Mouse (Mus musculus) kidney, embryonic 14.5 days (tissue): ENCODE results near the gene Cpne7. TPM values are rescaled to one million over a fixed set of nuclear protein-coding genes. Genes with fewer than 3 reads are reported as not detected.

Experiments used
- ATAC-seq: fragments of 200-750 bp; cut with Nextera tagmentation; 2 replicates; pipeline ENCODE4 v1.8.0; 2017; ENCODE audit warnings: moderate number of reproducible peaks, mild to moderate bottlenecking, moderate TSS enrichment, moderate library complexity; ENCODE audit not compliant: low FRiP score, low TSS enrichment
- H3K27ac ChIP-seq: fragments of 300-500 bp; sonication (generic); 2 replicates; pipeline ENCODE4 v1.5.1; 2014; ENCODE audit warnings: low read depth, mild to moderate bottlenecking, low read length, moderate library complexity, mixed read lengths
- H3K27me3 ChIP-seq: fragments of 300-500 bp; sonication (generic); 2 replicates; pipeline ENCODE4 v1.6.1; 2014; ENCODE audit warnings: mild to moderate bottlenecking, low read length; ENCODE audit not compliant: control insufficient read depth, insufficient read depth
- H3K36me3 ChIP-seq: fragments of 300-500 bp; sonication (generic); 2 replicates; pipeline ENCODE4 v1.6.1; 2014; ENCODE audit warnings: low read length, mixed read lengths; ENCODE audit not compliant: control insufficient read depth, insufficient read depth
- H3K4me1 ChIP-seq: fragments of 300-500 bp; sonication (generic); 2 replicates; pipeline ENCODE4 v1.6.1; 2014; ENCODE audit warnings: low read length, mixed read lengths; ENCODE audit not compliant: control insufficient read depth, insufficient read depth
- H3K4me2 ChIP-seq: fragments of 300-500 bp; sonication (generic); replicated peaks from 2 replicates; pipeline ENCODE4 v1.6.1; 2014; ENCODE audit warnings: low read depth, mild to moderate bottlenecking, low read length
- H3K4me3 ChIP-seq: fragments of 300-500 bp; sonication (generic); 2 replicates; pipeline ENCODE4 v1.5.1; 2014; ENCODE audit warnings: mild to moderate bottlenecking, low read length
- H3K9ac ChIP-seq: fragments of 300-500 bp; sonication (generic); 2 replicates; pipeline ENCODE4 v1.6.1; 2014; ENCODE audit warnings: low read depth, mild to moderate bottlenecking, low read length, moderate library complexity
- H3K9me3 ChIP-seq: fragments of 300-500 bp; sonication (generic); 2 replicates; pipeline ENCODE4 v1.6.1; 2016; ENCODE audit warnings: low read length; ENCODE audit not compliant: control insufficient read depth
- WGBS: fragments of 180-500 bp; shearing (Covaris S2); extraction: QIAGEN DNeasy Blood & Tissue Kit; methylation state at CpG from one replicate; pipeline ENCODE4 v1.1.7; 2014; 5-methylcytosine and 5-hydroxymethylcytosine counted together
- polyA plus RNA-seq: library from polyadenylated mRNA; unstranded; fragments of >200 nt; fragmentation: Nextera tagmentation; extraction: Ambion mirVana; gene quantifications from 2 replicates; pipeline ENCODE4 v1.2.1, GENCODE M21; 2014

The Cpne7 gene
- polyA plus RNA-seq, 1 experiment from 2014 or later, result 0.11 TPM

- no peaks in the 10 kb centered on the region for H3K27me3 ChIP-seq
- no peaks in the 10 kb centered on the region for H3K36me3 ChIP-seq
- no peak overlapping the region for H3K9ac ChIP-seq
- no peaks in the 10 kb centered on the region for H3K9me3 ChIP-seq
- no peak for ATAC-seq
- no peak overlapping the region for H3K4me3 ChIP-seq
- H3K27ac ChIP-seq, result no peak overlapping the region
- WGBS, result 61% methylated on average over 6 of the region's 6 CpGs
- H3K4me2 ChIP-seq, result no peak overlapping the region
- 0 out of 2 replicates have a peak, but pooled peaks cover 5% of the 10 kb centered on the region for H3K4me1 ChIP-seq
These were observed 28.1 kb downstream of the Cpne7 start for GRCm38 (mm10) chr8:123145279-123145678.

DNA sequence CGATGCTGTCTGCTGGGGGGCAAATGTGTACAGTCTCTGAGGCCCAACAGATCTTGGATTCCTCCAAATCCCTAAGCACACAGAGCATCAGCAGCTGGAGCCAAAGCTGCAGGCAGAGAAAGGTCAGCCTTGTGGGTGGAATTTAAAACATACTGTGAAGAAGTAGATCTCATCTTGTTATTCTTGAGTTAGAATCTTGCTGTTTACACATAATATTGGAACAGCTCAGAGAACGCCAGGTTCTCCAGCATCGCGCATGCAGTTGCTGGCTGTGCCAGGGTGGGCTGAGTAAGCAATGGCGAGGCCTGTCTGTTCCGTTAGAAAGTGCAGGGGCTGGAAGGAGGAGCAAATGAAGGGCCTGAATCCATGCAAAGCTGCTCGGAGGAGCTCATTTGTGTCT is 29.2 kb downstream of the Cpne7 start:
- Histone ChIP-seq H3K27me3 (no peaks in the 10 kb centered on the region), H3K27ac (0 out of 2 replicates have a peak overlapping the region, but pooled peaks have one; percentile 11), H3K9me3 (no peaks in the 10 kb centered on the region), H3K4me3 (no peak overlapping the region), H3K9ac (no peak overlapping the region), H3K4me1 (0 out of 2 replicates have a peak, but pooled peaks cover 5% of the 10 kb centered on the region), H3K36me3 (no peaks in the 10 kb centered on the region), H3K4me2 (no peak overlapping the region)
- 79% methylated on average over 7 of the region's 7 CpGs for WGBS
- ATAC-seq, result no peak

DNA sequence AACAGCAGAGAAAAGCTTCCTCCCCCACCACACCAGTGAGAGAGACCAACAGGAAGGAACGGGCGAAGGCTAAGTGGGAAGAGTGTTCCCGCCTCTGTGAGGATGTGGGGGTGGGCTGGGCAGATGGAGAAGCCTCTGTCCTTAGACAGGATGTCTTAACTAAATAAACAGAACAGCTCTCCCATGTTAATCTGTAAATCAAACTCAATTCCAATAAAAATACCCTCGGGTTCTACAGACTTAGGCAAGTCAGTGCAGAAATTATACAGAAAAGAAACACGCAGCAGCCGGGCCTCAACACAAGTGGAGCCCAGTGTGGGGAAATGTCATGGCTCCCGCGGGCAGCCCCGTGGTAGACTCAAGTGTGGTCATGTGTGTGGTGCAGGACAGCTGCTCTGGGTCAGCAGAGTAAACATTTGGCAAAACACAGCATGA is 33.6 kb downstream of the Cpne7 start:
- H3K27ac ChIP-seq, result peak overlapping the region; percentile 19; the same call in 1 of the 2 replicates
- ATAC-seq, result peak; percentile 45; the same call in 1 of the 2 replicates
- no peak overlapping the region for H3K9ac ChIP-seq
- WGBS, result 43% methylated on average over 9 of the region's 9 CpGs
- no peak overlapping the region for H3K4me3 ChIP-seq
- no peaks in the 10 kb centered on the region for H3K9me3 ChIP-seq
- H3K4me1 ChIP-seq, result no peaks in the 10 kb centered on the region
- no peaks in the 10 kb centered on the region for H3K36me3 ChIP-seq
- no peak overlapping the region for H3K4me2 ChIP-seq
- no peaks in the 10 kb centered on the region for H3K27me3 ChIP-seq

DNA sequence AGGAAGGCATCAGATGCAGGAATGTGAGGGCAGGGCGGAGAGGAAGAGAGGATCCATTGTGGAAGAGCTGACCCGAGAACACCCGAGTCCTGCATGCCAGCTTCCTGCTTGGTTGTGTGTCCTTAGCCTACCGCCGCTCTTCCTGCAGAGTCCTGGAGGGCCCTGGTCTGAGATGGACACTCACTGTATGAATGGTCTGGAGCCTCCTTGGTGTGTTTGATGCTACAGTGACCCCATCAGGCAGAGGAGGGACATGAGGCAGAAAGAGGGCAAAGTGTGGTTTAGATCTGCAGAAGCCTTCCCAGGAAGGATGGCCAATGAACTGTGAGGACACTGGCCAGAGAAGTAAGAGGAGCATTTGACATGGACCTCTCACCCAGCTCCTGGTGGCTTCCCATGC is 38.0 kb downstream of the Cpne7 start:
- ATAC-seq, result no peak
- Histone ChIP-seq H3K4me3 (no peak overlapping the region), H3K36me3 (no peaks in the 10 kb centered on the region), H3K27ac (no peak overlapping the region), H3K4me1 (0 out of 2 replicates have a peak, but pooled peaks cover 3% of the 10 kb centered on the region), H3K9ac (no peak overlapping the region), H3K27me3 (no peaks in the 10 kb centered on the region), H3K4me2 (no peak overlapping the region), H3K9me3 (no peaks in the 10 kb centered on the region)
- 82% methylated on average over 5 of the region's 5 CpGs for WGBS

- Histone ChIP-seq H3K9me3 (no peaks in the 10 kb centered on the region), H3K4me1 (0 out of 2 replicates have a peak, but pooled peaks cover 3% of the 10 kb centered on the region), H3K36me3 (no peaks in the 10 kb centered on the region), H3K27me3 (no peaks in the 10 kb centered on the region), H3K9ac (no peak overlapping the region), H3K27ac (no peak overlapping the region), H3K4me3 (no peak overlapping the region), H3K4me2 (no peak overlapping the region)
- 0 out of 2 replicates have a peak, but pooled peaks have one; percentile 33 for ATAC-seq
- WGBS, result 80% methylated on average over 9 of the region's 9 CpGs
These were observed 39.0 kb downstream of the Cpne7 start for GRCm38 (mm10) chr8:123156070-123156773.

GRCm38 (mm10) chr8:123157888-123158465 is 40.8 kb downstream of the Cpne7 start, which contains the start of gene Sult5a1:
Gene Sult5a1 (minus strand): TSS chr8:123158315.
- ATAC-seq, result 0 out of 2 replicates have a peak, but pooled peaks have one; percentile 56
- 0 out of 2 replicates have a peak, but pooled peaks cover 3% of the 10 kb centered on the region for H3K4me1 ChIP-seq
- no peaks in the 10 kb centered on the region for H3K9me3 ChIP-seq
- H3K27me3 ChIP-seq, result no peaks in the 10 kb centered on the region
- no peak within 1 kb of the TSS for H3K27ac ChIP-seq
- no peak within 1 kb of the TSS for H3K9ac ChIP-seq
- H3K36me3 ChIP-seq, result no peaks in the 10 kb centered on the region
- H3K4me2 ChIP-seq, result peak within 1 kb of the TSS; percentile 27
- WGBS, result 25% methylated on average over 13 of the region's 13 CpGs
- H3K4me3 ChIP-seq, result no peak within 1 kb of the TSS; the same call in 1 of the 2 replicates

DNA sequence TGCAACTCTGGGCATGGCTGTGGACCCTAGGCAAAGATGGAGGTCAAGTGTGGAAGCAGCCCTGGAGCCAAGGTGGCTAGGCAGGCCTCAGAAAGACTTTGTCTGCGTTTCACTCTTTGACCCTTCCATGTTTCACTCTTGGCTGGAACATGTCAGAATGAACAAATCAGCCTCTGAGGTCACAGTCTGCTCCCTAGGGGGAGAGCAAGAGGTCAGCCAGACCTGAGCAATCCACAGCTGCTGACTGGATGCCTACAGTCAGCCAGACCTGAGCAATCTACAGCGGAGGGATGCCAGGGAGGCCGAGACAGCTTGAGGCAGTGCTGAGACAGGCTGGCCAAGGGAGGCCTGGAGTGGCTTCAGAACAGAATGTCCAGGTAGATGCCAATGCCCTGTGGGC is 64.2 kb downstream of the Cpne7 start:
- Histone ChIP-seq H3K9ac (no peak overlapping the region), H3K4me3 (no peak overlapping the region), H3K36me3 (no peaks in the 10 kb centered on the region), H3K4me1 (peaks cover 10% of the 10 kb centered on the region), H3K4me2 (no peak overlapping the region), H3K27me3 (no peaks in the 10 kb centered on the region), H3K9me3 (peaks cover 5% of the 10 kb centered on the region; the same call in 1 of the 2 replicates), H3K27ac (no peak overlapping the region)
- 55% methylated on average over 3 of the region's 3 CpGs for WGBS
- ATAC-seq, result no peak
